Mouse (Mus musculus): Measurements from ENCODE around the gene Ccsap. TPM values are rescaled to one million over a fixed set of nuclear protein-coding genes. Genes with fewer than 3 reads are reported as not detected.

Gene Ccsap
- total and polyA plus RNA-seq, 3 experiments, result 5.0 to 6.2 (median 5.4) TPM

DNA sequence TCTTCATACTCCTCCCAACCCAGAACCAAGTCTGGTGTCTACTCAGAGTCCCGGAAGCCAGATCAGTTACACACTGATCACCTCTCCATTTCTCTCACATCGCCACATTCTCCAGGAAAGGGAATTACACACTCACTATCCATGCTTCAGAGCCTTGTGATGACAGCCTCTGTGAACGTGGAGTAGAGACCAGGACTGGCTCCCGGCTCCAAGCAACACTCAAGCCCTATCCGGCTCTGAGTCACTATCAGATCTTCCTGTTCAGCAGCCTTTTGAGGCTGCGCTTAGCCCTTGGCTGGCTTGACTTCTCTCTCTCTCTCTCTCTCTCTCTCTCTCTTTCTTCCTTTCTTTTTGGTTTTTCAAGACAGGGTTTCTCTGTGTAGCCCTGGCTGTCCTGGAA is 13.4 kb upstream of the Ccsap start:
- Histone ChIP-seq H3K79me2 (replicated peaks; ENCODE audit: control insufficient read depth, extremely low read depth, insufficient read depth, poor library complexity, severe bottlenecking) (no peaks in the 10 kb centered on the region), H3K9me3 (replicated peaks; ENCODE audit: low read length) (no peaks in the 10 kb centered on the region), H3K36me3 (replicated peaks in 1 of 2; ENCODE audit: control insufficient read depth in 1 of 2, insufficient read depth in 1 of 2, low read length in 1 of 2) (no peaks in the 10 kb centered on the region), H3K4me3 (replicated peaks in 1 of 3; ENCODE audit: low read depth in 2 of 3, low read length in 2 of 3, poor library complexity in 1 of 3) (no peak overlapping the region), H3K4me1 (ENCODE audit: control insufficient read depth in 1 of 2, insufficient read depth in 2 of 2) (peaks cover 0 to 5% of the 10 kb centered on the region in 2 experiments; a peak in 1 of 4 replicates), H3K9ac (ENCODE audit: insufficient read depth, low read depth) (no peak overlapping the region), H3K27me3 (replicated peaks) (peaks cover 11% of the 10 kb centered on the region), H3K27ac (ENCODE audit: insufficient read depth, low read depth) (no peak overlapping the region), H3K4me2 (ENCODE audit: insufficient read depth, low read depth, poor library complexity, severe bottlenecking) (no peak overlapping the region)
- in situ Hi-C loops (cut with MboI; ENCODE audit: low pct_ligation_motif_present, low pct_unique_long_range_greater_than_20kb, low sequenced_read_pairs), result no loop called here
- DNase-seq (ENCODE audit: extremely low read depth), result no peak
- TF ChIP-seq UBTF (IDR thresholded peaks at IDR 0.05; ENCODE audit: low read depth, low read length), result no peak
- no peak for TF ChIP-seq NRF1 (IDR thresholded peaks at IDR 0.05; ENCODE audit: low read depth, low read length)
- TF ChIP-seq MAFK (IDR thresholded peaks at IDR 0.05; ENCODE audit: insufficient replicate concordance, low read length), result no peak
- TF ChIP-seq SIN3A (IDR thresholded peaks at IDR 0.05; ENCODE audit: low read length), result no peak
- no peak for TF ChIP-seq NELFE (IDR thresholded peaks at IDR 0.05; ENCODE audit: low read depth, low read length)
- TF ChIP-seq POLR2A (IDR thresholded peaks at IDR 0.05; ENCODE audit: low read depth, low read length), result no peak
- TF ChIP-seq JUND (conservative IDR thresholded peaks at IDR 0.05; ENCODE audit: low read depth, low read length), result no peak
- TF ChIP-seq KAT2A (IDR thresholded peaks at IDR 0.05; ENCODE audit: insufficient replicate concordance, low read length), result no peak
- TF ChIP-seq ZKSCAN1 (IDR thresholded peaks at IDR 0.05; ENCODE audit: borderline replicate concordance, low read depth, low read length), result no peak
- TF ChIP-seq HCFC1 (IDR thresholded peaks at IDR 0.05; ENCODE audit: low read depth, low read length), result no peak
- no peak for TF ChIP-seq POLR2AphosphoS2 (IDR thresholded peaks at IDR 0.05; ENCODE audit: low read depth, low read length)
- TF ChIP-seq ZC3H11A (IDR thresholded peaks at IDR 0.05; ENCODE audit: low read depth, low read length), result no peak
- no peak for TF ChIP-seq CHD2 (IDR thresholded peaks at IDR 0.05; ENCODE audit: low read length)
- dilution Hi-C loops (cut with MboI; ENCODE audit: extremely low pct_ligation_motif_present, extremely low pct_unique_long_range_greater_than_20kb, low sequenced_read_pairs), result no loop called here

DNA sequence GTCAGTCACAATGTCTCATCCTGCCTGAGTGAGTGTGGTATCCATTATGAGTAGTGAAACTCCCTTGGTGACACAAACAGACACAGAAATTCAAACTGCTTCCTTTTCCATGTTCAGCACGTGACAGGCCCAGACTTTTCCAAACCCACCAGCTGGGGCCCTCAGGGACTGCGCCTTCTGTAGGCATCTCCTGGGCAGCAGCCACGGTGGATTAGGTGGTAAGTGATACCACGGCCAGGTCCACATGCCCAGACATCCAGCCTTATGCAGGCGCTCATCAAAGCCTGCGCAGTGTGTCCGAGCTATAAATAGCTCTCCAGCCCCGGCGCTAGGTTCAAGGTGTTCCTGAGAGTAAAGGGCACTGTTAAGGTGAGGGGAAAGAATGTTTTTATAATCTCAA is 12.0 kb upstream of the Ccsap start:
- Histone ChIP-seq H3K27ac (ENCODE audit: insufficient read depth, low read depth) (no peak overlapping the region), H3K9me3 (replicated peaks; ENCODE audit: low read length) (no peaks in the 10 kb centered on the region), H3K79me2 (replicated peaks; ENCODE audit: control insufficient read depth, extremely low read depth, insufficient read depth, poor library complexity, severe bottlenecking) (no peaks in the 10 kb centered on the region), H3K36me3 (replicated peaks in 1 of 2; ENCODE audit: control insufficient read depth in 1 of 2, insufficient read depth in 1 of 2, low read length in 1 of 2) (no peaks in the 10 kb centered on the region), H3K27me3 (replicated peaks) (peaks cover 18% of the 10 kb centered on the region), H3K4me3 (replicated peaks in 1 of 3; ENCODE audit: low read depth in 2 of 3, low read length in 2 of 3, poor library complexity in 1 of 3) (no peak overlapping the region), H3K4me2 (ENCODE audit: insufficient read depth, low read depth, poor library complexity, severe bottlenecking) (no peak overlapping the region), H3K9ac (ENCODE audit: insufficient read depth, low read depth) (no peak overlapping the region), H3K4me1 (ENCODE audit: control insufficient read depth in 1 of 2, insufficient read depth in 2 of 2) (peaks cover 0 to 4% of the 10 kb centered on the region in 2 experiments; a peak in 1 of 4 replicates)
- peak; percentile 58 for TF ChIP-seq BHLHE40 (IDR thresholded peaks at IDR 0.05; ENCODE audit: low read depth, low read length)
- no peak for TF ChIP-seq CHD2 (IDR thresholded peaks at IDR 0.05; ENCODE audit: low read length)
- TF ChIP-seq KAT2A (IDR thresholded peaks at IDR 0.05; ENCODE audit: insufficient replicate concordance, low read length), result no peak
- dilution Hi-C loops (cut with MboI; ENCODE audit: extremely low pct_ligation_motif_present, extremely low pct_unique_long_range_greater_than_20kb, low sequenced_read_pairs), result no loop called here
- DNase-seq (ENCODE audit: extremely low read depth), result no peak
- in situ Hi-C loops (cut with MboI; ENCODE audit: low pct_ligation_motif_present, low pct_unique_long_range_greater_than_20kb, low sequenced_read_pairs), result no loop called here

GRCm38 (mm10) chr8:123866971-123867370 is 7.0 kb upstream of the Ccsap start:
- TF ChIP-seq CTCF (conservative IDR thresholded peaks at IDR 0.05 in 1 of 2, IDR thresholded peaks at IDR 0.05 in 1 of 2; ENCODE audit: low read depth in 2 of 2, low read length in 2 of 2) (no peak), ZKSCAN1 (IDR thresholded peaks at IDR 0.05; ENCODE audit: borderline replicate concordance, low read depth, low read length) (no peak), GABPA (IDR thresholded peaks at IDR 0.05; ENCODE audit: insufficient replicate concordance, low read depth, low read length) (no peak), TCF12 (IDR thresholded peaks at IDR 0.05; ENCODE audit: low read depth, low read length) (no peak), MYC (IDR thresholded peaks at IDR 0.05; ENCODE audit: low read depth, low read length) (no peak), BHLHE40 (IDR thresholded peaks at IDR 0.05; ENCODE audit: low read depth, low read length) (no peak), KAT2A (IDR thresholded peaks at IDR 0.05; ENCODE audit: insufficient replicate concordance, low read length) (no peak), USF1 (IDR thresholded peaks at IDR 0.05; ENCODE audit: low read depth, low read length) (no peak), USF2 (conservative IDR thresholded peaks at IDR 0.05; ENCODE audit: low read depth, low read length) (no peak), HCFC1 (IDR thresholded peaks at IDR 0.05; ENCODE audit: low read depth, low read length) (no peak), RCOR1 (conservative IDR thresholded peaks at IDR 0.05; ENCODE audit: low read depth, low read length) (no peak), EP300 (IDR thresholded peaks at IDR 0.05; ENCODE audit: low read length) (no peak), RAD21 (IDR thresholded peaks at IDR 0.05; ENCODE audit: low read depth, low read length) (no peak), ZMIZ1 (IDR thresholded peaks at IDR 0.05; ENCODE audit: low read depth, low read length) (no peak), CHD2 (IDR thresholded peaks at IDR 0.05; ENCODE audit: low read length) (no peak), POLR2AphosphoS2 (IDR thresholded peaks at IDR 0.05; ENCODE audit: low read depth, low read length) (no peak)
- Histone ChIP-seq H3K9ac (ENCODE audit: insufficient read depth, low read depth) (no peak overlapping the region), H3K79me2 (replicated peaks; ENCODE audit: control insufficient read depth, extremely low read depth, insufficient read depth, poor library complexity, severe bottlenecking) (no peaks in the 10 kb centered on the region), H3K4me1 (ENCODE audit: control insufficient read depth in 1 of 2, insufficient read depth in 2 of 2) (peaks cover 2% of the 10 kb centered on the region in 2 experiments; a peak in 1 of 4 replicates), H3K4me2 (ENCODE audit: insufficient read depth, low read depth, poor library complexity, severe bottlenecking) (no peak overlapping the region), H3K27ac (ENCODE audit: insufficient read depth, low read depth) (no peak overlapping the region), H3K4me3 (replicated peaks in 1 of 3; ENCODE audit: low read depth in 2 of 3, low read length in 2 of 3, poor library complexity in 1 of 3) (no peak overlapping the region), H3K27me3 (replicated peaks) (peaks cover 42% of the 10 kb centered on the region), H3K36me3 (replicated peaks in 1 of 2; ENCODE audit: control insufficient read depth in 1 of 2, insufficient read depth in 1 of 2, low read length in 1 of 2) (no peaks in the 10 kb centered on the region), H3K9me3 (replicated peaks; ENCODE audit: low read length) (peaks cover 3% of the 10 kb centered on the region)
- in situ Hi-C loops (cut with MboI; ENCODE audit: low pct_ligation_motif_present, low pct_unique_long_range_greater_than_20kb, low sequenced_read_pairs), result no loop called here
- dilution Hi-C loops (cut with MboI; ENCODE audit: extremely low pct_ligation_motif_present, extremely low pct_unique_long_range_greater_than_20kb, low sequenced_read_pairs), result no loop called here
- no peak for DNase-seq (ENCODE audit: extremely low read depth)
